Mouse (Mus musculus): Measurements from ENCODE around the gene Mrtfa. TPM values are rescaled to one million over a fixed set of nuclear protein-coding genes. Genes with fewer than 3 reads are reported as not detected.

Gene Mrtfa
- total RNA-seq, 2 experiments from 2014 or later: 39.4 to 76.4 TPM

- ATAC-seq (ENCODE audit: poor library complexity, severe bottlenecking): no peak
Observed at GRCm38 (mm10) chr15:81035417-81036162, 155.0 kb downstream of the Mrtfa start.

GRCm38 (mm10) chr15:81034119-81034518 lies 156.4 kb downstream of the Mrtfa start:
- ATAC-seq (ENCODE audit: poor library complexity, severe bottlenecking): no peak

- ATAC-seq (ENCODE audit: poor library complexity, severe bottlenecking): peak; percentile 76
Observed at GRCm38 (mm10) chr15:81032941-81033629, 157.5 kb downstream of the Mrtfa start.

- no peak for ATAC-seq (ENCODE audit: poor library complexity, severe bottlenecking)
Observed at GRCm38 (mm10) chr15:81031611-81032010, 158.9 kb downstream of the Mrtfa start.

- ATAC-seq (ENCODE audit: poor library complexity, severe bottlenecking): no peak
Observed at GRCm38 (mm10) chr15:81030891-81031425, 159.6 kb downstream of the Mrtfa start.

GRCm38 (mm10) chr15:81027378-81028173 lies 163.0 kb downstream of the Mrtfa start:
- ATAC-seq (ENCODE audit: poor library complexity, severe bottlenecking): peak; percentile 88

- ATAC-seq (ENCODE audit: poor library complexity, severe bottlenecking): no peak
Observed at GRCm38 (mm10) chr15:81026901-81027300, 163.7 kb downstream of the Mrtfa start.

- ATAC-seq (ENCODE audit: poor library complexity, severe bottlenecking): no peak
Observed at GRCm38 (mm10) chr15:81023842-81024241, 166.7 kb downstream of the Mrtfa start.

- no peak for ATAC-seq (ENCODE audit: poor library complexity, severe bottlenecking)
Observed at GRCm38 (mm10) chr15:81022437-81022836, 168.1 kb downstream of the Mrtfa start.

- ATAC-seq (ENCODE audit: poor library complexity, severe bottlenecking): peak; percentile 94
Observed at GRCm38 (mm10) chr15:81021377-81021776, 169.2 kb downstream of the Mrtfa start.

- no peak for ATAC-seq (ENCODE audit: poor library complexity, severe bottlenecking)
Observed at GRCm38 (mm10) chr15:81017308-81017707, 173.2 kb downstream of the Mrtfa start.

- ATAC-seq (ENCODE audit: poor library complexity, severe bottlenecking): no peak
Observed at GRCm38 (mm10) chr15:81016488-81016887, 174.1 kb downstream of the Mrtfa start.

- ATAC-seq (ENCODE audit: poor library complexity, severe bottlenecking): no peak
Observed at GRCm38 (mm10) chr15:81015068-81015744, 175.4 kb downstream of the Mrtfa start.

- ATAC-seq (ENCODE audit: poor library complexity, severe bottlenecking): no peak
Observed at GRCm38 (mm10) chr15:81013186-81013585, 177.4 kb downstream of the Mrtfa start.

GRCm38 (mm10) chr15:81012359-81012758 lies 178.2 kb downstream of the Mrtfa start:
- ATAC-seq (ENCODE audit: poor library complexity, severe bottlenecking): no peak

- ATAC-seq (ENCODE audit: poor library complexity, severe bottlenecking): no peak
Observed at GRCm38 (mm10) chr15:81011523-81011922, 179.0 kb downstream of the Mrtfa start.

GRCm38 (mm10) chr15:81010114-81010513 lies 180.4 kb downstream of the Mrtfa start:
- no peak for ATAC-seq (ENCODE audit: poor library complexity, severe bottlenecking)

- ATAC-seq (ENCODE audit: poor library complexity, severe bottlenecking): peak; percentile 77
Observed at GRCm38 (mm10) chr15:81008689-81009123, 181.9 kb downstream of the Mrtfa start.

- no peak for ATAC-seq (ENCODE audit: poor library complexity, severe bottlenecking)
Observed at GRCm38 (mm10) chr15:81007905-81008304, 182.7 kb downstream of the Mrtfa start.

- no peak for ATAC-seq (ENCODE audit: poor library complexity, severe bottlenecking)
Observed at GRCm38 (mm10) chr15:81007339-81007738, 183.2 kb downstream of the Mrtfa start.

All from megakaryocyte, adult 5-6 weeks (primary cell).